Mouse (Mus musculus): ENCODE results near the gene Gpr3.

- TF ChIP-seq CTCF (IDR thresholded peaks at IDR 0.05; ENCODE audit: low read depth) (no peak), EP300 (IDR thresholded peaks at IDR 0.05; ENCODE audit: low read depth) (no peak)
Measured at GRCm38 (mm10) chr4:133160821-133161220, 51.5 kb downstream of the Gpr3 start.
